Mouse (Mus musculus) bone marrow, adult 2 months (tissue): ENCODE results near the gene Il12b.

Experiments used
- CTCF ChIP-seq: fragments of 200-500 bp; IDR thresholded peaks from 2 replicates; pipeline ENCODE4 v1.5.1; 2011; ENCODE audit warnings: low read length, control low read depth; ENCODE audit not compliant: control insufficient read depth, insufficient read depth
- POLR2A ChIP-seq: fragments of 200-500 bp; IDR thresholded peaks from 2 replicates; pipeline ENCODE4 v1.6.1; 2011; ENCODE audit warnings: low read depth, mild to moderate bottlenecking, control low read depth, low read length, borderline replicate concordance; ENCODE audit not compliant: control insufficient read depth

GRCm38 (mm10) chr11:44406457-44406856 is 6.6 kb downstream of the Il12b start:
- TF ChIP-seq CTCF (no peak), POLR2A (no peak)
